Mouse (Mus musculus): Measurements from ENCODE around the gene Gabbr2.
A peak's percentile ranks its signal among the peaks of the same experiment; 100 is the strongest.

The Gabbr2 gene

DNA sequence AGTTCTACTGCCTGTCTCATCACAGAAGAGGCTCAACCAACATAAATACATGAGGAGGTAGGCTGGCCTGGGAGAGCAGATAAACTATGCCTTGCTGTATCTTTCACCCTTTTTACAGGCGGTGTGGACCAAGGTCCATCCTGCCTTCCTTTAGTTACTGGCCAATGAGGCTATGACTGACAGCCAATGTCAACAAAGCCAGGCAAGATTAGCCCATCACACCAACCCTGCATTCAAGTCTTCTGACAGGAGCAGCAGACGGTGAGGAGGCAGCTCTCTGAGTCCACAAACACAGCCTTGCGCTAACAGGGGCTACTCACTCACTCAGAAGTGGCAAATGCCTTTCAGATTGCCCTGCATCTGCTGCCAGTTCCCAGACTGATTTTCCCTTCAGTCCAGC is 3.4 kb downstream of the Gabbr2 start:
- no peak for DNase-seq

DNA sequence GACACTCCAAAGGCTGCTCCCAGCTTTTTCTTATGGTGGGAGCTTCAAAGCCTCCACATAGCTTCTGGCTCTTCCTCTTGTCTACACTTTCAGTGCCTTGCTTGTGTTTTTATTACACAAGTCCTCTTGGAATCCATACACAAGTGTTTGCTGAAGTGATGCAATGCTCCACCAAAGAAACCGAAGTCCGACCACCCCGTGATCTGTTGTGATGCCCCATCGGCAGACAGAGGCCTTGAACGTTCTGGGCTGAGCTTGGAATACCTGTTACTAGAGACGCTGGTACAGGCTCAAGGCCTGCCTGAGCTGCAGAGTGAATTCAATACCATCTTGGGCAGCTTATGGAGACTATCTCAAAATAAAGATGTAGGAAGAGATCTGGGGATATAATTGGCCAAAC is 3.9 kb downstream of the Gabbr2 start:
- no peak for DNase-seq

DNA sequence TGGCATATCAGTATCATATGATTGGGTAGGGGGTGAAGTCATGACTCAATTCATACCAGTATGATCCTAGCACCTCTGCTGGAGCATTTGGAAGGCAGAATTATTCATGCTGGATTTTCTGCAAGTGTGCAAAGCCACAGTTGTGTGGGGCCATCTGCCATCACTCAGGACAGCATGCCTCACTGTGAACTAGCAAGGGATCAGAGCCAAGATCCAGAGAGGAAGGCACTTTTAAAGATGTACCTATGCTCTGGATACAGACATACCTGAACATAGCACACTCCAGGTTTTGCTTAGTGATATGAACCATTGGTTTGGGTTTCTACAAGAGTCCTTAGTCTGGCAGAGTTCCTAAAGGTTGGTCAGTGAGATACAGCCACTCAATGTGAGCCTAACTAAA is 5.6 kb downstream of the Gabbr2 start:
- DNase-seq = no peak

DNA sequence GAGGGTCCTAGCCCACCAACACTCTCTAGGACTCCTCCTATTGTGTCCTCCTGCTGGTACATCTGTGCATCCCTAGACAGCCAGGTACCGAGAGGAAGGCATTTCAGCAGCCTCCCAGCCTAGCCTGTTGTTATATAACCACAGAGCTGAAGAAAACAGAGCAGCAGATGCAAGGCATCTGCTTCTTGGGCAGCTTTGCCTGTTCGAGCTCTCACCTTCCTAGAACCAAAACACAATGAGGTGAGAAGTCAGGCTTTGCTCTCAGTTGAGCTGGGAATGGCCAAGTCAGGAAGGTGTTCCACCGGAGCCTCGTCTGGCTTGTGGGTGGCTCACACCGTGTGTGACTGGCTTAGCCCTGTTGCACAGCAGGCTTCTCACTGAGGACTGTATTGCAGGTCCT is 8.8 kb downstream of the Gabbr2 start:
- DNase-seq = no peak

DNA sequence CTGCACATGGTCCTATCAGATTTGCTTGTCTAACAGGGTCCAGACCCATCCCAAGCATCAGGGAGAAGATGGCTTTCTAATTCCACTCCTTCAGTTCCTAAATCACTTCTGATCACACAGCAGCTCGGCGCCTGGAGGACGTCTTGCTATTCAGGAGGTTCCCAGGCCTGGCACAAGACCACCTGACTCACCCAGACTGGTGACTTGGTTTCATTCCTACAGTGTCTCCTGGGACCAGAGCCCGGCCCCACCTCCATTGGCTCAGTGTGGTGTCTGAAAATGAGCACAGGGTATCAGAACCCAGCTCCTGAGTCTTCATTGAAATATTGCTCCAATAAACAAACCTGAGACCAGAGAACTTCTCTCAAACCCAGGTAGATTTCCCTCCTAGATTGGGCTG is 9.6 kb downstream of the Gabbr2 start:
- DNase-seq = no peak

DNA sequence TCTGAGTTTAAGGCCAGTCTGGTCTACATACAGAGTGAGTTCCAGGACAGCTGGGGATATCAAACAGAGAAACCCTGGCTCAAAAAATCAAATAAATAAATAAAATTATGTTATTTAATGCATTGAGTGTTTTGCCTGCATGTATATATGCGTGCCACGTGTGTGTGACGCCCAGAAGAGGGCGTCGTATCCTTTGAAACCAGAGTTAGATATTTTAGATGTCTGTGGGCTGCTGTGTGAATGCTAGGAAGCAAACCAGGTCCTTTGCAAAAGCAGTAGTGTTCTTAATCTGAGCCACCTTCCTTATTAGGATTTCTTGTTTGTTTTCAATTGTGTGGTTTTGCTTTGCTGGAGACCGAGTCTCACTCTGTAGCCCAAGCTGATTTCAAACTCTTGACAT is 13.3 kb downstream of the Gabbr2 start:
- no peak for DNase-seq

DNA sequence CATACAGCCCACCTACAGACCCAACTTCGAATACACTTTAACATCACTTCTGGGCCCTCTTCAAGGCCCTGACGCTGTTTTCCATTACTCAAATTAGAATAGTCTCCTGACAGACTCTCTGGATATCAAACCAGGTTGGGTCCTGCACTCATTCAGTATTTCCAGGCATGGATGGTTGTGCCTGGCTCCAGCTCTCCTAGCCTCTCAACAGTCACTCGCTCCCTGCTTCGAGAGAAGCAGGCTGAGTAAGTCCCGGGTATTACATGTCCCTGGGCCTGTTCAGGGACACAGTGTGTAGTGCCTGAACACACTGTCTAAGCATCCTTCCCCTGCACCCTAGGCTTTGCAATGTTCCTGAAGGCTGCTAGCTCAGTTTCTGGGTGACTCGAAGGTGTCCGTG is 14.5 kb downstream of the Gabbr2 start:
- DNase-seq = no peak

DNA sequence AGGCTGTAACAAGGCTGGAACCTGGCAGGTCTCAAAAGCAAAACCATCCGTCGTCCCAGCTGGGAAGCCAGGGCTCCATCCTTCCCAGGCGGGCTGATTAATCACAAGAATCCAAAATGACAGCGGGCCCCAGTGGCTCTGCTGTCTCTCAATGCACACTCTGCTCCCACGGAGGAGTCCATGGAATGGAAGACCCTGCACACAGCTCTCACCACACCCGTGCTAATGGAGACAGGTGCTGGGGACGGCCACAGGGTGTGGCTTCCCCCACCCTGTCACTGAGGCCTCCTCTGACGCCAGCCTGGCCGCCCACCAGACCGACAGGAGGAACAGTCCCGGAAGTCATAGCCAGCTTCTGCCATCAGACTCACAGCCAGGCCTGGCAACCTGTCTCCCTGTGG is 15.0 kb downstream of the Gabbr2 start:
- no peak for DNase-seq

DNA sequence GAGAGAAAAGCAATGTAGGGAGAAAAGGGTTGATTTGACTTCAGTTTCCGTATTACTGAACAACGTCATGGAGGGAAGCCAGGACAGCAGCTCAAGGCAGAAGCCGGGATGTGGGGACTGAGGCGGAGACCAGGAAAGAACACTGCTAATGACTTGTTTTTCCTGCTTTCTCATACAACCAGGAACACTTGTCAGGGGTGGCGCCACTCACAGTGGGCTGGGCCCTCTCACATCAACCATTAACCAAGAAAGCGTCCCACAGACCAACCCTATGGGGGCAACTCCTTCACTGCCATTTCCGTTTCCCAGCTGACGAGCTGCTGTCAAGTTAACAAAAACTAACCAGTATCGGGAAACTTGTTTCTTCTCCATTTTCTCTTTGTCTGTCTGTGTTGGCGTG is 18.4 kb downstream of the Gabbr2 start:
- no peak for DNase-seq

DNA sequence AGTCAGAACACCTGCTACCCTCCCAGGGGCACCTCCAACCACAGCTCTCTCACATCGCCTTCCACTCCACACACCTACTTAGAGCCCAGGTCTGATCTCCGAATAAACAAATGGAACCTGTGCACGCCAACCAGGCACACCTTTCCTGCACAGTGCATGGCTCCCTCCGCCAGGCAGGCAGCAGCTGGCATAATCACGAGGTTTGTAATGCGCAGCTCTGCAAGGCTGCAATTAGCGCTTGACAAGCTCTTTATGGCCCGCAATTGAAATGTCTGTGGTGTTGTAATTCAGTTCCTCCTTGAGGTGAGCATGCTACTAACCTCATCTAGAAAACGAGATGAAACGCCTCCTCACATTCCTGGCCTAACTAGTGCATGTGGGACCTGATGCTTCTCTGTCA is 23.7 kb downstream of the Gabbr2 start:
- no peak for DNase-seq

DNA sequence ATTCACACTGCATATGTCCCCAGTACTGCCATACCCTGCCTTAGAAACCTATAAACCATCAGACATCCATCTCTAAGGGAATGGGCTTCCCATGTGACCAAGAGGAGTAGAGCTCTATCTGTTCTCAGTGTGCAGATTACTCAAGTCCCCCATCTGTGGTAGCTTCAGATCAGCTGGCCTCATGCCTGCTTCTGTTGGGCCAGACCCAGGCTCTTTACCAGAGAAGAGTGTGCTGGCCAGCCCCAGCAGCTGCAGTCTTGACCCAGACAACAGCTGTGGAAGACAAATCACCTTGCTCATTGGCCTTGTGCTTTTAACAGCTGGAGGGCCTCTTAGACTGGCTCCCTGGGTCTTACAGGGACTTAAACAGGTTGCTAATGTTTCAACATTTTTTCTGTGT is 25.1 kb downstream of the Gabbr2 start:
- no peak for DNase-seq

DNA sequence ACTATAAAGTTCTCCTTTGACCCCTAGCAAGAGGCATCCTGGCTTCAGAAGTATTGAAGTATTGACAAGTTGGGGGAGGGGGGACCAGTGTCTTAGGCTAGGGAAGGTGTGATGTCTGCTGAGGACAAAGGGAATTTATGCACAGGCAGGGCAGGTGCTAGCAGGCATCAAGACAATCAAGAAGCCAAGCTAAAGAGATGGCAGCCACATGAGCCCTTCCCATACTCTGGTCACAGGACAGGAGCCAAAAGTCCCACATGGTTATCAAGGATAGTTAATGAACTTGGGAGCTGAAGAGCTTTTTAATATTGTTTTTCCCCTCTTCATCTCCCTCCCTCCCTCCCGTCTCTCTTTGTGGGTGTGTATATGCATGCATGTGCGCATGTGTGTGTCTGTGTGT is 30.3 kb downstream of the Gabbr2 start:
- no peak for DNase-seq

DNA sequence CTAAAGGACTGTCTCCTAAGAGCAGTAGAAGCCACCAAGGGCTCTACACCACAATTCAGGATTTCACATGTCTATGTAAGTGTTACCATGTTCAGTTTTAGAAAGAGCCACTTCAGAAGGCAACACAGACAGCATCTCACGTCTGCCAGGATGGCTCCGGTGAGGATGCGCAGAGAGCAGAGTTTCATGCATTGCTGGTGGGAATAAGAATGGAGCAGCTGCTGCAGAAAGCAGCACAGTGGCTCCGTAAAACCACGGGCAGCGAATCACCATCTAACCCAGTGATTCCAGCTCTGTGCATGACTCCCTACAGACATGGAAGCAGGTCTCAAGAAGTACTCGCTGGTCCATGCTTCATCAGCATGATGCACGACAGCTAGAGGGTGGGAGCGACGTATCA is 31.5 kb downstream of the Gabbr2 start:
- no peak for DNase-seq

DNA sequence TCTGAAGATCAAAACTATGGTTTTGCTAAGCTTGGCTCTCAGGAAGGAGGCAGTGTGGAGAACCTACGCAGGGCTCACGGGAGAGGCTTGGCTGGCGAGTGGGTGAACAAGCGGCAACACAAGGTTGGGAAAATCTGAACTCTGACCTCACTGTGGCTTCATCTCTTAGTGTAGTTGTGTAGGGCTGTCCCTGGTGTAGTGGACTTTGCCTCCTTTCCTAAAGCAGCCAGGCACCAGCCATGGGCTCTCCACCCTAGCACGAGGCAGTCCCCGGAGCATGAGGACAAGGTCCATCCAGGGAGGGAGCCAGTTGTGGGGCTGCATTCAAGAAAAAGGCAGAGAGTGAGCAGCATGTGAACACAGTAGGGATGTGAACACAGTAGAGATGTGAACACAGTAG is 31.9 kb downstream of the Gabbr2 start:
- DNase-seq = no peak

DNA sequence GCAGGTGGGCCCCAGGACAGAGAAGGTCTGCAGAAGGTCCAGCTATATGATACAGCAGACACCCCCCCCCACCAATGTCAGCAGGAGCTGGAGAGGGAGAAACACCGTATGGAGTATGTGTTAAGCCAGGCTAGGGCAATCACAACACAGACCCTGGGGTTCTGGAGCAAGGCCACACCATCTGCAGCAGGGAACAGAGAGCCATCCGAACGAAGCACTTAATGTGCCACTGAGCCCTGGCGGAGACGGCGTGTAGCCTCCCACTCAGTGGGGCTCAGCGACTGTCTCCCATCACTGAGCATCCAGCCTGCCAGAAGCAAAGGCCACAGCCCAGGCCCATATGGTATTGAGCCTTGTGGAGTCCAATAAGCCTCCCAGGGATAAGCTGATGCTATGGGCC is 33.7 kb downstream of the Gabbr2 start:
- no peak for DNase-seq

DNA sequence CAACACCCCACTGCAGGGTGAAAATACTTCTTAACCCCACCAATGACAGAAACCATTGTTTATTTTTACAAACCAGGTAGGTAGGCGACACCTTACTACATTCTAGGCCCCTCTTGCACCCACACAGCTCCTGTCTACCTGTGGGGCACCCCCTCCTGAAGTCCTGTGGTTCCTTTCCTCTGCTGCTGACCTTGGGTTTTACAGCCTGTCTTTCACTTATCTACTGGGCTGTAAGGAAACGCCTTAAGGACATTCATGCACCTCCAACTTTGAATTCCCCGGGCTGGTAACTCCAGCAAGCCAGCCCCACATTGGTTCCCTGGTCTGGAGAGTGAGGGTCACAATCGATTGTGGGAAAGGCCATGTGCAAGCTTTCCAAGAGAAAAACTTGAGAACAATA is 34.7 kb downstream of the Gabbr2 start:
- DNase-seq = no peak

DNA sequence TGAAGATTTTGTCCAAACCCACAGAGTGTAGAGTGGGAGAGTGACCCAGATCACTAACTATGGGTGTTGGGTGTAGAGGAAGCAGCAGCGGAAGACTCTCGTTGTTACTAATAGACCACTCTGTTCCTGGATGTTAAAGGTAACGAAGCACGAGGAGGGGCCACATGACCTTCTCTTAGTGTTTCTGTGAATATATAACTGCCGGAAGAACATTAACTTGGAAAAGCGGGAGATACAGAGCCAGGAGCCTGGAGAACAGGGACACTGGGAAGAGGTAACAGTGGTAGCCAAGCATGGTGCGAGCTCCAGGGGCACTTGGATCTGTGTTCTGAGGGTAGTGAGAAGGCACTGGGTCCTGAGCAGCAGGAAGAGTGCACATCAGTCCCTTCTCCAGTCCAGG is 38.7 kb downstream of the Gabbr2 start:
- DNase-seq = no peak

DNA sequence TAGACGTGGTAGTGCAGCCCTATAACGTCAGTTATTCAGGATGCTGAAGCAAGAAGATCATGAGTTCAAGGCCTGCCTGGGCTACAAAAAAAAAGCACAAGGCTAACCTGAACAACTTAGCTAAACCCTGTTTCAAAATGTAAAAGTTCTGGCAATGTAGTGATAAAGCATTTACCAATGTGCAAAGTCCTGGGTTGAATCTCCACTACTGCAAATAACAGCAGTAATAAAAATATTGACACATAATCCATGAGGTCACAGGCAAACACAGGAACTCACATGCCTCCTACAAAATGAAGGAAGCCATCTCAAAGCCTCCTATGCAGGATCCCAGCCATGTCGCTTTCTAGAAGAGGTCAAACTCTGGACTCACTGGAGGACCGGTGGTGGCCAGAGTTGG is 39.1 kb downstream of the Gabbr2 start:
- DNase-seq = no peak

DNA sequence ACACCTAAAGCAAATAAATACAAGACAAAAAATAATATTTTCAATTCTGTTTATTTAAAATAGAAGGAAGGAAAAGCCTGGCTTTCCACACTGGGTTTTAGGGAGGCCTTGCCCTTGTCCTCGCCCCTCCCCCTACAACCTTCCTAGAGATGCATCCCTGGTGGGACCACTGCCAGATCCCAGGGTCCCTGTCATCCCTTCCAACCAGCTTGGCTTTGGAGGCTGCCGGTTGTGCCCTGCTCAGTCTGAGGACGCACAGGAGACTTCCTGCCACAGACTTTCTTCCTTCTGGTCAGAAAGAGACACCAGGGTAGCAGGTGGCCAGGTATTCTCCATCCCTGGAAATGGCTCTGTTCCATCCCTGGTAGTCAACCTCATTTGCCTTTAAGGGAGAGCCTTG is 57.4 kb downstream of the Gabbr2 start:
- DNase-seq = no peak

DNA sequence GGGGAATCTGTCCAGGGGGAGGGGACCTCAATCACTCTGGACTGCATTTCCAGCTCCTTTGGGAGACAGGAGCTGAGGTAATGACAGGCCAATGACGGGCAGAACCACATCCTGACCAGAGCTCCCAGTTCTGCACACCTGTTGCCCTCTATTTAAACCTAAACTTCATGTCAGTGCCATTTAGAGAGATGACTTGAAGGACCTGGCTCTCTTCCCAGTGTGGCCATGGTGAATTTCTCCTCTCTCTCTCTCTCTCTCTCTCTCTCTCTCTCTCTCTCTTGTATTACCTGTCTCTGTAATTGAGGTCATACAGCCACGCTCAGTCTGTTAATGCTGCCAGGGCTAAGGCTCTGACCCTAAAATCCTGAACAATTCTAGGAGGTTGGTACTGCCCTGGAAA is 58.1 kb downstream of the Gabbr2 start:
- no peak for DNase-seq

DNA sequence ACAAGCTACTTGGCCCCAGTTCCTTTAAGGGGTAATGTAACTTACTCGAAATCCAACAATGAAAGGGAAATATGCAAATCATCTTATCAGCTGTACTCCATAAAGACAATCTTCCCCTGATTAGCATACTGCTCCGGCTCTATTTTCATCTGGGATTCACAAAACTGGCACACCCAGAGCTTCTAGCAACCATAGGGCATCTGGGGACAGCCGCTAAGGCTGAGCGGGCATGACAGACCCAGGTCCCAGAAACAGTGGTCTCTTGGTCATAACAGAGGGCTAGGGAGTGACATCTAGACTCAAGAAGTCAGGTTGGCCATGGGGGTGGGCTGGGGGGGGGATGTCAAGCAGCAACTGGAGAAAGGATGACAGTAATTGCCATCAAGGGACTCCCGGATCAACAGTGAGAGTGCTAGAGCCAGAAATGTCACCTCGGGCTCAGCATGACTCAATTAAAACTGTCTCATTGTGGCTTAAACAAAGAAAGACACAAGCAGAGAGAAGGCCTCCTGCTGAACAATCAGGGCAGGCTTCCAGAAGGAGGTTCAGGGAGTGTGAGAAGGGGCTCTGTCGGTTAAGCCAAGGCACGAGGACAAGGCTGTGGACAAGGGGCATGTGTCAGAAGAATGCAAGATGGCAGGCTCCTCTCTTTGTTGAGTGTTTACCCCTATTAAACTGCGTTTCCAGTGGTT is 59.8 kb downstream of the Gabbr2 start:
- peak; percentile 72 for DNase-seq

DNA sequence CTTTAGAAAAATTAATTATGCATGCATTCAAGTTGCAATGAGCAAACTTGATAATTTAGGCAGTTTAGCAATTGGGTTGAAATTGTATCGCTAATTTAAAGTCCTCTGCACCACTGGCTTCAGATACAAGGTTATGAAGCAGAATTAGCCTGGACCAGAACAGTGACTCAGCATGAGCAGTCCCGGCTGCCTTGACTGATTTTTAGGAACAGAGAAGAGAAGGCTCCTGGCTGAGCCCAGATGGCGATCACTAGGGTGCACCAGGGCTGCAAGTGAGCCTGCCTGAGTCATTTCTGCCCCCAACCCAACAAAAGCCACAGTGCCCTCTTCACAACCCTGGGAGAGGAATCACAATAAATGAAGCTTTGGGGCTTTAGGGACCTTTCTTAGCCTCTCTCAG is 63.6 kb downstream of the Gabbr2 start:
- no peak for DNase-seq

DNA sequence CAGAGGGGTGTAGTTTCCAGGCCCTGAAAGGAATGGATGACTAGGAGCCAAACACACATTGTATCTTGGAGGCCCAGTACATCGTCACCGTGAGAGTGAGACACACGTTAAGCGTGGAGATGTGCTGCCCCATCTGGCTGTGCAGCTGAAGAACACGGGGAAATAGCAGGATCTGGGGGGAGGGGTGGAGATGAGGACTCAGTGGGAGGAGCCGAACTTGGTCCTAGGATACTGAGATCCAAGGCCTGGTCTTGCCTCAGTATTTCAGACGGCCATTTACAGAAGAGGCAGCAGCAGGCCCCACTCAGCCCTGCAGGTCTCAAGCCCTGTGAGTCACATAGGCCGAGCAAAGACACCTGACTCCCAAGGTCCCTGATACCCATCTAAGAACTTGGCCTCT is 72.5 kb downstream of the Gabbr2 start:
- DNase-seq = peak; percentile 62

DNA sequence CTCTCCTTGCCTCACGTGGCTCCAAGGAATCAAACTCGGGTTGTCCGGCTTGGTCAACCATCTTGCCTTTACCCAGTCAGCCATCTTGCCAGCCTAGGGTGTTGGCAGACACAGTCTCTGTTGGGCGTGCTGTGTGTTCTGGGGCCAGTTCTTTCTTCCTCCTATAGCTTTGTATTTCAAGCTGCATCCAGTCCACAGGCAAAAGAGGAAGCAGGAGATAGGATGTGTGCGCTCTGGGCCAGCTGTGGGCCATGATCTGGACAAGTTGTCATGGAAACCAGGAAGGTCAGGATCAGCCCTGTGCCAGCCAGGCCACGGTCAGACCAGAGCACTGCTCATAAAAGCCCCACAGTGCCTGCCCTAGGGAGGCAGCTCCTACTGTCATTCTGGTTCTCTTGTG is 74.9 kb downstream of the Gabbr2 start:
- no peak for DNase-seq

DNA sequence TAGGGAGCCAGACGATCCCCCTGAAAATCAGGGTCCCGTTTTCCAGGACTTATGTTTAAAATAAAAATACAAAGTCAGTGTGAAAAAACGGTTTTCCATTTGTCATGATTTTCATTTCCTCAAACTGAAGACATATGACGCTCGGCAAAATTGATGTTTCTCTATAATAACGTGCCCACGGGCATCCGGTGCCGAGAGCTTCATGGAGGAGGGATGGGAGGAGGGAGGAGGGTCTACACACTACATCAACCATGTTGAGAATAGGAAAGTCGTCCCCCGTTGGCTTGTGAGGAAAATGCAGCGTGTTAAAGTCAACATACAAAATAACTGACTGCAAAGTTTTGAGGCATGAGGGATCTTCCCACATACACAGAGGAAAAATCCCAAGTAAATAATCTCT is 75.7 kb downstream of the Gabbr2 start:
- no peak for DNase-seq

DNA sequence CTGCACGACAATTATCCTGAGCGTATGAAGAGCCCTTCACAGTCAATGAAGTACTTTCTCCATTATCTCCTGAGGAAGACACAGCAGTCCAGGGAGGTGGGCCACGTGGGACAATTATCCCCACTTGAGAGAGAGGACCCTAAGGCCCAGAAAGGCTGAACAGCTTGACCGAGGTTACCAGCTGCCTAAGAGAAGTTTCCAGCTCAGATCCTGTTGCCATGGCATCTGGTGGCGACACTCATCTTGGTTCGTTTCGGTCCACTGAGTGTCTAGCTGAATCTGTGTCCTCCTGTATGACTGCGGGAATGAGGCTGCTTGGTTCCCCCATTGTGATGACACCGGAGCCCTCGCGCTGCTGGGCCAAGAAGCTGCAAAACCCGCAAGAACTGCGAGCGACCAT is 76.2 kb downstream of the Gabbr2 start:
- DNase-seq = peak; percentile 67

Measured in retina, postnatal 1 day (tissue).